Mouse (Mus musculus): ENCODE measurements around the gene Plxna3.

DNA sequence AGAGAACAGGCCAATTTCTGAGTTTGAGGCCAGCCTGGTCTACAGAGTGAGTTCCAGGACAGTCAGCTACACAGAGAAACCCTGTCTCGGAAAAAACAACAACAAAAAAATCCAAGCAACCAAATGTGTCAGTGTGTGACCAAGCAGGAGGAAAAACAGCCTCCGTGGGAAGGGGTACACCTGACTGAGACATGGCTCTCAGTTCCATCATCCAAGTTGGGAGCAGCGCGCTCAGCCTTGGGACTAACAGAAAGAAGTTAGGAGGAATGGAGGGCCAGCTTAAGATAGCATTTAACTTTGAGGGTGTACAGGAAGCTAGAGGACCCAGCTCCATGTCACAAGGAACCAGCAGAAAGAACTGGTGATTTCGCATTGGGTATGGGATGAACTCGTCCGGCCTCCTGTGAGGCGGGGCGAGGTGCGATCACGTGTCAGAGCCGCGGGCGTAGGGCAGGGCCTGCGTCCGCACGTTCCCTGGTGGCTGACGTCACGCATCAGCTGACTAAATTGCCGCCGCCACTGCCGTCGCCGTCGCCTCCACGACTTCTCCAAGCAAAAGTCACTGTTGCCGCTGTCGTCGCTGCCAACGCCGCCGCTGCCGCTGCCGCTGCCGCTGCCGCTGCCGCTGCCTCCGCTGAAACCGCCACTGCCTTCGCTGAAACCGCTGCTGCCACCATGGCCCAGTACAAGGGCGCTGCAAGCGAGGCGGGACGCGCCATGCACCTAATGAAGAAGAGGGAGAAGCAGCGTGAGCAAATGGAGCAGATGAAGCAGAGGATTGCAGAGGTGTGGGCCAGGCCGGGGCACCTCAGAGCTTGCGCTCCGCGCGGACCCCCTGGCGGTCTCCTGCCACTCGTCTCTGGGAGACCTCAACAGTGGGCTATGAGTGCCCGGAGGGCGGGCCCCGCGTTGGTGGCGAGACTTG lies 16.1 kb upstream of the Plxna3 start, which contains the start of gene Fam50a:
- TF ChIP-seq GATA1 (IDR thresholded peaks at IDR 0.05; ENCODE audit: borderline replicate concordance, low read length) = no peak
- TF ChIP-seq FLI1 (IDR thresholded peaks at IDR 0.05; ENCODE audit: low read length) = no peak

All from megakaryocyte, embryonic 14.5 days (primary cell).